Mouse (Mus musculus): ENCODE data around the gene Rpl13a.
"Not testable (repeated sequence)": the region's sequence is repeated elsewhere in the genome, so short reads cannot be mapped to it uniquely, and the experiment has no call there.

Rpl13a gene

GRCm38 (mm10) chr7:45098541-45099240 is 29.9 kb downstream of the Rpl13a start:
- peaks cover 68% of the 10 kb centered on the region for H3K4me1 ChIP-seq (replicated peaks; ENCODE audit: low read depth, low read length)
- H3K4me3 ChIP-seq (replicated peaks; ENCODE audit: low read length) = no peak overlapping the region
- H3K36me3 ChIP-seq (ENCODE audit: insufficient read depth, low read length) = peaks cover 8% of the 10 kb centered on the region; the same call in 1 of the 2 replicates
- no peaks in the 10 kb centered on the region for H3K9me3 ChIP-seq (ENCODE audit: low read length)
- no peak for TF ChIP-seq NANOG (IDR thresholded peaks at IDR 0.05; ENCODE audit: borderline replicate concordance, low read length)
- no peak for TF ChIP-seq POU5F1 (IDR thresholded peaks at IDR 0.05; ENCODE audit: borderline replicate concordance, low read length)
- peak; percentile 89 for TF ChIP-seq CTCF (conservative IDR thresholded peaks at IDR 0.05; ENCODE audit: low read length)
- no peaks in the 10 kb centered on the region for H3K27me3 ChIP-seq (ENCODE audit: insufficient read depth, low read length)

GRCm38 (mm10) chr7:45097479-45097878 is 31.1 kb downstream of the Rpl13a start:
- TF ChIP-seq CTCF (conservative IDR thresholded peaks at IDR 0.05; ENCODE audit: low read length) (no peak), POU5F1 (IDR thresholded peaks at IDR 0.05; ENCODE audit: borderline replicate concordance, low read length) (no peak), NANOG (IDR thresholded peaks at IDR 0.05; ENCODE audit: borderline replicate concordance, low read length) (no peak)

GRCm38 (mm10) chr7:45095965-45096364 is 32.6 kb downstream of the Rpl13a start:
- not testable (repeated sequence) for H3K9me3 ChIP-seq (ENCODE audit: low read length); H3K27me3 ChIP-seq (ENCODE audit: insufficient read depth, low read length); H3K4me3 ChIP-seq (replicated peaks; ENCODE audit: low read length); H3K36me3 ChIP-seq (ENCODE audit: insufficient read depth, low read length)
- peaks cover 66% of the 10 kb centered on the region for H3K4me1 ChIP-seq (replicated peaks; ENCODE audit: low read depth, low read length)

More at GRCm38 (mm10) chr7:45097479-45097878, 31.1 kb downstream of the Rpl13a start:
- Histone ChIP-seq H3K27me3 (ENCODE audit: insufficient read depth, low read length) (no peaks in the 10 kb centered on the region), H3K36me3 (ENCODE audit: insufficient read depth, low read length) (peaks cover 7% of the 10 kb centered on the region; the same call in 1 of the 2 replicates), H3K9me3 (ENCODE audit: low read length) (no peaks in the 10 kb centered on the region), H3K4me1 (replicated peaks; ENCODE audit: low read depth, low read length) (peaks cover 65% of the 10 kb centered on the region), H3K4me3 (replicated peaks; ENCODE audit: low read length) (no peak overlapping the region)

GRCm38 (mm10) chr7:45095367-45095766 is 33.2 kb downstream of the Rpl13a start:
- TF ChIP-seq NANOG (IDR thresholded peaks at IDR 0.05; ENCODE audit: borderline replicate concordance, low read length) (no peak), CTCF (conservative IDR thresholded peaks at IDR 0.05; ENCODE audit: low read length) (no peak), POU5F1 (IDR thresholded peaks at IDR 0.05; ENCODE audit: borderline replicate concordance, low read length) (no peak)
- peaks cover 72% of the 10 kb centered on the region for H3K4me1 ChIP-seq (replicated peaks; ENCODE audit: low read depth, low read length)
- no peak overlapping the region for H3K4me3 ChIP-seq (replicated peaks; ENCODE audit: low read length)
- no peaks in the 10 kb centered on the region for H3K36me3 ChIP-seq (ENCODE audit: insufficient read depth, low read length)
- no peaks in the 10 kb centered on the region for H3K27me3 ChIP-seq (ENCODE audit: insufficient read depth, low read length)
- H3K9me3 ChIP-seq (ENCODE audit: low read length) = no peaks in the 10 kb centered on the region

- H3K36me3 ChIP-seq (ENCODE audit: insufficient read depth, low read length) = no peaks in the 10 kb centered on the region
- peaks cover 76% of the 10 kb centered on the region for H3K4me1 ChIP-seq (replicated peaks; ENCODE audit: low read depth, low read length)
- no peaks in the 10 kb centered on the region for H3K27me3 ChIP-seq (ENCODE audit: insufficient read depth, low read length)
- TF ChIP-seq NANOG (IDR thresholded peaks at IDR 0.05; ENCODE audit: borderline replicate concordance, low read length) (no peak), POU5F1 (IDR thresholded peaks at IDR 0.05; ENCODE audit: borderline replicate concordance, low read length) (no peak), CTCF (conservative IDR thresholded peaks at IDR 0.05; ENCODE audit: low read length) (no peak)
- no peak overlapping the region for H3K4me3 ChIP-seq (replicated peaks; ENCODE audit: low read length)
- H3K9me3 ChIP-seq (ENCODE audit: low read length) = no peaks in the 10 kb centered on the region
Measured at GRCm38 (mm10) chr7:45094121-45094520, 34.4 kb downstream of the Rpl13a start.

- H3K4me3 ChIP-seq (replicated peaks; ENCODE audit: low read length) = peak overlapping the region; percentile 43; the same call in 1 of the 2 replicates
- H3K36me3 ChIP-seq (ENCODE audit: insufficient read depth, low read length) = no peaks in the 10 kb centered on the region
- peaks cover 74% of the 10 kb centered on the region for H3K4me1 ChIP-seq (replicated peaks; ENCODE audit: low read depth, low read length)
- TF ChIP-seq NANOG (IDR thresholded peaks at IDR 0.05; ENCODE audit: borderline replicate concordance, low read length) (no peak), POU5F1 (IDR thresholded peaks at IDR 0.05; ENCODE audit: borderline replicate concordance, low read length) (no peak), CTCF (conservative IDR thresholded peaks at IDR 0.05; ENCODE audit: low read length) (no peak)
- H3K27me3 ChIP-seq (ENCODE audit: insufficient read depth, low read length) = no peaks in the 10 kb centered on the region
- H3K9me3 ChIP-seq (ENCODE audit: low read length) = no peaks in the 10 kb centered on the region
Measured at GRCm38 (mm10) chr7:45093516-45093905, 35.0 kb downstream of the Rpl13a start.

GRCm38 (mm10) chr7:45092828-45093515 is 35.6 kb downstream of the Rpl13a start:
- no peak for TF ChIP-seq POU5F1 (IDR thresholded peaks at IDR 0.05; ENCODE audit: borderline replicate concordance, low read length)
- TF ChIP-seq NANOG (IDR thresholded peaks at IDR 0.05; ENCODE audit: borderline replicate concordance, low read length) = no peak
- TF ChIP-seq CTCF (conservative IDR thresholded peaks at IDR 0.05; ENCODE audit: low read length) = no peak
- Histone ChIP-seq H3K9me3 (ENCODE audit: low read length) (no peaks in the 10 kb centered on the region), H3K36me3 (ENCODE audit: insufficient read depth, low read length) (peaks cover 2% of the 10 kb centered on the region), H3K4me3 (replicated peaks; ENCODE audit: low read length) (peak overlapping the region; percentile 43), H3K27me3 (ENCODE audit: insufficient read depth, low read length) (no peaks in the 10 kb centered on the region), H3K4me1 (replicated peaks; ENCODE audit: low read depth, low read length) (peaks cover 76% of the 10 kb centered on the region)

- TF ChIP-seq POU5F1 (IDR thresholded peaks at IDR 0.05; ENCODE audit: borderline replicate concordance, low read length) (no peak), CTCF (conservative IDR thresholded peaks at IDR 0.05; ENCODE audit: low read length) (no peak), NANOG (IDR thresholded peaks at IDR 0.05; ENCODE audit: borderline replicate concordance, low read length) (no peak)
- peaks cover 76% of the 10 kb centered on the region for H3K4me1 ChIP-seq (replicated peaks; ENCODE audit: low read depth, low read length)
- H3K4me3 ChIP-seq (replicated peaks; ENCODE audit: low read length) = peak within 1 kb of the TSS; percentile 74
Measured at GRCm38 (mm10) chr7:45092048-45092447, 36.5 kb downstream of the Rpl13a start, which contains the start of gene Rcn3. Gene Rcn3, minus strand, starts transcription at chr7:45092221.

More at GRCm38 (mm10) chr7:45092048-45092447, 36.5 kb downstream of the Rpl13a start, which contains the start of gene Rcn3:
- Histone ChIP-seq H3K27me3 (ENCODE audit: insufficient read depth, low read length) (no peaks in the 10 kb centered on the region), H3K36me3 (ENCODE audit: insufficient read depth, low read length) (peaks cover 11% of the 10 kb centered on the region), H3K9me3 (ENCODE audit: low read length) (no peaks in the 10 kb centered on the region)
